Mouse (Mus musculus) liver, embryonic 13.5 days (tissue): ENCODE results near the gene Gtf3c5. TPM values are rescaled to one million over a fixed set of nuclear protein-coding genes. Genes with fewer than 3 reads are reported as not detected.

Experiments used
- ATAC-seq: fragments of 200-750 bp; cut with Nextera tagmentation; 2 replicates; pipeline ENCODE4 v1.8.0; 2017; ENCODE audit warnings: low read depth, mild to moderate bottlenecking, moderate number of reproducible peaks, moderate library complexity
- DNase-seq: peaks from one replicate; pipeline ENCODE4 v3.0.0; 2022
- H3K27ac ChIP-seq: fragments of 300-500 bp; sonication (generic); 2 replicates; pipeline ENCODE4 v1.5.1; 2015; ENCODE audit warnings: moderate library complexity, mild to moderate bottlenecking, inconsistent platforms
- H3K27me3 ChIP-seq: fragments of 300-500 bp; sonication (generic); 2 replicates; pipeline ENCODE4 v1.6.1; 2015; ENCODE audit warnings: mild to moderate bottlenecking, inconsistent platforms
- H3K36me3 ChIP-seq: fragments of 300-500 bp; sonication (generic); 2 replicates; pipeline ENCODE4 v1.6.1; 2015; ENCODE audit warnings: mild to moderate bottlenecking, inconsistent platforms
- H3K4me1 ChIP-seq: fragments of 300-500 bp; sonication (generic); replicated peaks from 2 replicates; pipeline ENCODE4 v1.6.1; 2015; ENCODE audit warnings: inconsistent platforms
- H3K4me2 ChIP-seq: fragments of 300-500 bp; sonication (generic); 2 replicates; pipeline ENCODE4 v1.6.1; 2015; ENCODE audit warnings: inconsistent platforms, mild to moderate bottlenecking, moderate library complexity
- H3K4me3 ChIP-seq: fragments of 300-500 bp; sonication (generic); replicated peaks from 2 replicates; pipeline ENCODE4 v1.5.1; 2015; ENCODE audit warnings: mild to moderate bottlenecking, inconsistent platforms
- H3K9ac ChIP-seq: fragments of 300-500 bp; sonication (generic); 2 replicates; pipeline ENCODE4 v1.6.1; 2015; ENCODE audit warnings: mild to moderate bottlenecking, inconsistent platforms
- H3K9me3 ChIP-seq: fragments of 300-500 bp; sonication (generic); replicated peaks from 2 replicates; pipeline ENCODE4 v1.6.1; 2016; ENCODE audit warnings: inconsistent platforms
- WGBS: fragments of 180-500 bp; shearing (Covaris S2); methylation state at CpG from one replicate; pipeline ENCODE4 v1.1.7; 2015; ENCODE audit not compliant: insufficient replicate concordance; 5-methylcytosine and 5-hydroxymethylcytosine counted together
- polyA plus RNA-seq: library from polyadenylated mRNA; unstranded; fragments of >200 nt; fragmentation: Nextera tagmentation; extraction: Ambion mirVana; gene quantifications from 2 replicates; pipeline ENCODE4 v1.2.1, GENCODE M21; 2015

The Gtf3c5 gene
- polyA plus RNA-seq, 1 experiment from 2014 or later, result 16.9 TPM

GRCm38 (mm10) chr2:28540587-28541227 is 42.8 kb downstream of the Gtf3c5 start:
- Histone ChIP-seq H3K36me3 (no peaks in the 10 kb centered on the region; the same call in 1 of the 2 replicates), H3K27me3 (no peaks in the 10 kb centered on the region), H3K4me3 (no peak overlapping the region), H3K9ac (no peak overlapping the region), H3K9me3 (no peaks in the 10 kb centered on the region), H3K27ac (no peak overlapping the region), H3K4me2 (no peak overlapping the region), H3K4me1 (peaks cover 23% of the 10 kb centered on the region)
- DNase-seq, result no peak
- ATAC-seq, result no peak
- 62% methylated on average over 8 of the region's 8 CpGs for WGBS

GRCm38 (mm10) chr2:28539949-28540348 is 43.6 kb downstream of the Gtf3c5 start:
- H3K9ac ChIP-seq, result no peak overlapping the region
- no peak overlapping the region for H3K4me3 ChIP-seq
- no peaks in the 10 kb centered on the region; the same call in 1 of the 2 replicates for H3K36me3 ChIP-seq
- H3K27ac ChIP-seq, result no peak overlapping the region
- H3K4me2 ChIP-seq, result no peak overlapping the region
- ATAC-seq (peak; percentile 29; the same call in 1 of the 2 replicates), DNase-seq (peak; percentile 13)
- WGBS, result 19% methylated on average over 2 of the region's 2 CpGs
- H3K9me3 ChIP-seq, result no peaks in the 10 kb centered on the region
- H3K27me3 ChIP-seq, result no peaks in the 10 kb centered on the region
- H3K4me1 ChIP-seq, result peaks cover 28% of the 10 kb centered on the region

GRCm38 (mm10) chr2:28539206-28539605 is 44.3 kb downstream of the Gtf3c5 start:
- ATAC-seq (no peak), DNase-seq (no peak)
- no peak overlapping the region for H3K4me3 ChIP-seq
- H3K27ac ChIP-seq, result 0 out of 2 replicates have a peak overlapping the region, but pooled peaks have one; percentile 49
- H3K36me3 ChIP-seq, result no peaks in the 10 kb centered on the region
- H3K9ac ChIP-seq, result no peak overlapping the region
- H3K27me3 ChIP-seq, result peaks cover 7% of the 10 kb centered on the region
- no peaks in the 10 kb centered on the region for H3K9me3 ChIP-seq
- H3K4me1 ChIP-seq, result peaks cover 31% of the 10 kb centered on the region
- H3K4me2 ChIP-seq, result no peak overlapping the region
- WGBS, result 63% methylated on average over 7 of the region's 7 CpGs

GRCm38 (mm10) chr2:28538817-28539128 is 44.8 kb downstream of the Gtf3c5 start:
- Histone ChIP-seq H3K27ac (no peak overlapping the region), H3K9me3 (no peaks in the 10 kb centered on the region), H3K4me3 (no peak overlapping the region), H3K27me3 (peaks cover 11% of the 10 kb centered on the region), H3K36me3 (no peaks in the 10 kb centered on the region), H3K4me2 (no peak overlapping the region), H3K9ac (no peak overlapping the region), H3K4me1 (peaks cover 35% of the 10 kb centered on the region)
- DNase-seq, result no peak
- WGBS, result 54% methylated on average over 1 of the region's 1 CpGs
- ATAC-seq, result no peak

- Histone ChIP-seq H3K36me3 (no peaks in the 10 kb centered on the region), H3K4me3 (no peak overlapping the region), H3K4me2 (no peak overlapping the region), H3K4me1 (peaks cover 38% of the 10 kb centered on the region), H3K9me3 (no peaks in the 10 kb centered on the region), H3K27me3 (peaks cover 16% of the 10 kb centered on the region), H3K9ac (no peak overlapping the region), H3K27ac (no peak overlapping the region)
- DNase-seq (no peak), ATAC-seq (no peak)
- 75% methylated on average over 8 of the region's 8 CpGs for WGBS
Measured at GRCm38 (mm10) chr2:28537995-28538816, 45.3 kb downstream of the Gtf3c5 start.

- ATAC-seq, result no peak
- no peak for DNase-seq
- Histone ChIP-seq H3K27me3 (peaks cover 16% of the 10 kb centered on the region), H3K4me1 (peaks cover 44% of the 10 kb centered on the region), H3K9me3 (no peaks in the 10 kb centered on the region), H3K9ac (no peak overlapping the region), H3K36me3 (no peaks in the 10 kb centered on the region), H3K4me3 (no peak overlapping the region), H3K27ac (no peak overlapping the region), H3K4me2 (no peak overlapping the region)
- 50% methylated on average over 4 of the region's 4 CpGs for WGBS
Measured at GRCm38 (mm10) chr2:28537634-28537920, 46.0 kb downstream of the Gtf3c5 start.

GRCm38 (mm10) chr2:28536766-28537633 is 46.6 kb downstream of the Gtf3c5 start:
- Histone ChIP-seq H3K4me2 (no peak overlapping the region), H3K36me3 (no peaks in the 10 kb centered on the region), H3K9me3 (no peaks in the 10 kb centered on the region), H3K9ac (no peak overlapping the region), H3K27ac (no peak overlapping the region), H3K4me3 (no peak overlapping the region), H3K4me1 (peaks cover 50% of the 10 kb centered on the region), H3K27me3 (peaks cover 16% of the 10 kb centered on the region)
- WGBS, result 59% methylated on average over 11 of the region's 11 CpGs
- ATAC-seq, result no peak
- no peak for DNase-seq

- H3K4me1 ChIP-seq, result peaks cover 50% of the 10 kb centered on the region
Measured at GRCm38 (mm10) chr2:28536166-28536565, 47.4 kb downstream of the Gtf3c5 start.

GRCm38 (mm10) chr2:28535650-28536049 is 47.9 kb downstream of the Gtf3c5 start:
- H3K4me1 ChIP-seq, result peaks cover 47% of the 10 kb centered on the region
- WGBS, result 58% methylated on average over 7 of the region's 7 CpGs

More at GRCm38 (mm10) chr2:28536166-28536565, 47.4 kb downstream of the Gtf3c5 start:
- Histone ChIP-seq H3K27ac (no peak overlapping the region; the same call in 1 of the 2 replicates), H3K4me2 (no peak overlapping the region), H3K4me3 (no peak overlapping the region), H3K9me3 (no peaks in the 10 kb centered on the region), H3K36me3 (no peaks in the 10 kb centered on the region), H3K27me3 (peaks cover 16% of the 10 kb centered on the region), H3K9ac (no peak overlapping the region)
- ATAC-seq (no peak), DNase-seq (no peak)
- WGBS, result 40% methylated on average over 2 of the region's 4 CpGs

GRCm38 (mm10) chr2:28535263-28535540 is 48.3 kb downstream of the Gtf3c5 start:
- Histone ChIP-seq H3K9ac (no peak overlapping the region), H3K27ac (no peak overlapping the region), H3K9me3 (no peaks in the 10 kb centered on the region), H3K4me2 (0 out of 2 replicates have a peak overlapping the region, but pooled peaks have one; percentile 2), H3K36me3 (no peaks in the 10 kb centered on the region), H3K4me3 (no peak overlapping the region), H3K27me3 (peaks cover 16% of the 10 kb centered on the region), H3K4me1 (peaks cover 43% of the 10 kb centered on the region)
- WGBS, result 58% methylated on average over 4 of the region's 4 CpGs
- DNase-seq (no peak), ATAC-seq (no peak)

More at GRCm38 (mm10) chr2:28535650-28536049, 47.9 kb downstream of the Gtf3c5 start:
- DNase-seq (no peak), ATAC-seq (no peak)
- Histone ChIP-seq H3K4me3 (no peak overlapping the region), H3K9me3 (no peaks in the 10 kb centered on the region), H3K4me2 (no peak overlapping the region), H3K27me3 (peaks cover 16% of the 10 kb centered on the region), H3K36me3 (no peaks in the 10 kb centered on the region), H3K9ac (no peak overlapping the region), H3K27ac (peak overlapping the region; percentile 18; the same call in 1 of the 2 replicates)
